Mouse (Mus musculus): ENCODE results near the gene Olfr33. TPM values are rescaled to one million over a fixed set of nuclear protein-coding genes. Genes with fewer than 3 reads are reported as not detected.

The Olfr33 gene
- polyA plus RNA-seq, 1 experiment from 2014 or later = not detected

GRCm38 (mm10) chr7:102665378-102665777 is 53.5 kb downstream of the Olfr33 start:
- Histone ChIP-seq H3K9ac (no peak overlapping the region), H3K4me1 (no peaks in the 10 kb centered on the region), H3K27ac (no peak overlapping the region), H3K36me3 (no peaks in the 10 kb centered on the region), H3K4me3 (no peak overlapping the region), H3K9me3 (no peaks in the 10 kb centered on the region), H3K4me2 (replicated peaks) (no peak overlapping the region), H3K27me3 (no peaks in the 10 kb centered on the region)
- no peak for ATAC-seq (ENCODE audit: low FRiP score, low read depth)
- 30% methylated on average over 2 of the region's 2 CpGs for WGBS

- no peak within 1 kb of the TSS for H3K9ac ChIP-seq
- no peak within 1 kb of the TSS for H3K27ac ChIP-seq
- no peaks in the 10 kb centered on the region for H3K27me3 ChIP-seq
- H3K4me1 ChIP-seq = no peaks in the 10 kb centered on the region
- H3K36me3 ChIP-seq = no peaks in the 10 kb centered on the region
- no peak within 1 kb of the TSS for H3K4me3 ChIP-seq
- H3K9me3 ChIP-seq = no peaks in the 10 kb centered on the region
- ATAC-seq (ENCODE audit: low FRiP score, low read depth) = no peak
- H3K4me2 ChIP-seq (replicated peaks) = no peak within 1 kb of the TSS
- WGBS = 67% methylated on average over 3 of the region's 3 CpGs
These were observed 54.3 kb downstream of the Olfr33 start, which contains the start of gene Olfr556 for GRCm38 (mm10) chr7:102664599-102664998. Gene Olfr556 (plus strand): TSS chr7:102664899.

Other genes starting within 250 kb of the Olfr33 start
- gene Olfr543, start 237.4 kb downstream of the Olfr33 start, polyA plus RNA-seq (2015; fragmentation: Nextera tagmentation; extraction: Ambion mirVana) = 0.45 TPM in 1 of 2 replicates, not detected in the other
- gene Olfr544, start 230.8 kb downstream of the Olfr33 start, polyA plus RNA-seq (2015; fragmentation: Nextera tagmentation; extraction: Ambion mirVana) = 0.11 and 0.13 TPM in 2 replicates
- gene Olfr545, start 219.5 kb downstream of the Olfr33 start, polyA plus RNA-seq (2015; fragmentation: Nextera tagmentation; extraction: Ambion mirVana) = not detected in 2 replicates
- gene Olfr547, start 184.3 kb downstream of the Olfr33 start, polyA plus RNA-seq (2015; fragmentation: Nextera tagmentation; extraction: Ambion mirVana) = not detected in 2 replicates
- not detected in 2 replicates for gene Olfr548-ps1, start 178.2 kb downstream of the Olfr33 start, polyA plus RNA-seq (2015; fragmentation: Nextera tagmentation; extraction: Ambion mirVana)
- not detected in 2 replicates for gene Olfr549, start 169.2 kb downstream of the Olfr33 start, polyA plus RNA-seq (2015; fragmentation: Nextera tagmentation; extraction: Ambion mirVana)
- 0.23 and 0.52 TPM in 2 replicates for gene Trim21, start 153.6 kb downstream of the Olfr33 start, polyA plus RNA-seq (2015; fragmentation: Nextera tagmentation; extraction: Ambion mirVana)
- not detected in 2 replicates for gene Olfr550, start 147.6 kb downstream of the Olfr33 start, polyA plus RNA-seq (2015; fragmentation: Nextera tagmentation; extraction: Ambion mirVana)
- gene Olfr551, start 127.2 kb downstream of the Olfr33 start, polyA plus RNA-seq (2015; fragmentation: Nextera tagmentation; extraction: Ambion mirVana) = not detected in 2 replicates
- not detected in 2 replicates for gene Olfr552, start 121.3 kb downstream of the Olfr33 start, polyA plus RNA-seq (2015; fragmentation: Nextera tagmentation; extraction: Ambion mirVana)
- not detected in 2 replicates for gene Olfr553, start 100.9 kb downstream of the Olfr33 start, polyA plus RNA-seq (2015; fragmentation: Nextera tagmentation; extraction: Ambion mirVana)
- gene Olfr554, start 80.6 kb downstream of the Olfr33 start, polyA plus RNA-seq (2015; fragmentation: Nextera tagmentation; extraction: Ambion mirVana) = not detected in 2 replicates
- gene Olfr555, start 60.2 kb downstream of the Olfr33 start, polyA plus RNA-seq (2015; fragmentation: Nextera tagmentation; extraction: Ambion mirVana) = not detected in 2 replicates
- gene Olfr556, start 54.2 kb downstream of the Olfr33 start, polyA plus RNA-seq (2015; fragmentation: Nextera tagmentation; extraction: Ambion mirVana) = not detected in 2 replicates
- gene Trim68, start 31.7 kb downstream of the Olfr33 start, polyA plus RNA-seq (2015; fragmentation: Nextera tagmentation; extraction: Ambion mirVana) = 17.0 and 19.9 TPM in 2 replicates
- not detected in 2 replicates for gene Olfr557, start 23.2 kb downstream of the Olfr33 start, polyA plus RNA-seq (2015; fragmentation: Nextera tagmentation; extraction: Ambion mirVana)
- 0.10 and 0.17 TPM in 2 replicates for gene Olfr558, start 16.9 kb downstream of the Olfr33 start, polyA plus RNA-seq (2015; fragmentation: Nextera tagmentation; extraction: Ambion mirVana)
- gene Olfr559, start 8.4 kb upstream of the Olfr33 start, polyA plus RNA-seq (2015; fragmentation: Nextera tagmentation; extraction: Ambion mirVana) = not detected in 2 replicates
- gene Olfr560, start 40.3 kb upstream of the Olfr33 start, polyA plus RNA-seq (2015; fragmentation: Nextera tagmentation; extraction: Ambion mirVana) = not detected in 2 replicates
- not detected in 2 replicates for gene Olfr78, start 40.4 kb upstream of the Olfr33 start, polyA plus RNA-seq (2015; fragmentation: Nextera tagmentation; extraction: Ambion mirVana)
- not detected in 2 replicates for gene Olfr561, start 52.2 kb upstream of the Olfr33 start, polyA plus RNA-seq (2015; fragmentation: Nextera tagmentation; extraction: Ambion mirVana)
- gene Olfr564, start 84.4 kb upstream of the Olfr33 start, polyA plus RNA-seq (2015; fragmentation: Nextera tagmentation; extraction: Ambion mirVana) = not detected in 2 replicates
- gene Olfr566, start 139.7 kb upstream of the Olfr33 start, polyA plus RNA-seq (2015; fragmentation: Nextera tagmentation; extraction: Ambion mirVana) = not detected in 2 replicates
- gene Olfr568, start 158.1 kb upstream of the Olfr33 start, polyA plus RNA-seq (2015; fragmentation: Nextera tagmentation; extraction: Ambion mirVana) = not detected in 2 replicates
- not detected in 2 replicates for gene Olfr569, start 171.8 kb upstream of the Olfr33 start, polyA plus RNA-seq (2015; fragmentation: Nextera tagmentation; extraction: Ambion mirVana)
- not detected in 2 replicates for gene Olfr570, start 175.5 kb upstream of the Olfr33 start, polyA plus RNA-seq (2015; fragmentation: Nextera tagmentation; extraction: Ambion mirVana)
- gene Olfr571, start 198.5 kb upstream of the Olfr33 start, polyA plus RNA-seq (2015; fragmentation: Nextera tagmentation; extraction: Ambion mirVana) = not detected in 2 replicates
- gene Olfr572, start 205.3 kb upstream of the Olfr33 start, polyA plus RNA-seq (2015; fragmentation: Nextera tagmentation; extraction: Ambion mirVana) = not detected in 2 replicates
- gene Olfr573-ps1, start 223.5 kb upstream of the Olfr33 start, polyA plus RNA-seq (2015; fragmentation: Nextera tagmentation; extraction: Ambion mirVana) = not detected in 2 replicates
- gene Olfr574, start 229.4 kb upstream of the Olfr33 start, polyA plus RNA-seq (2015; fragmentation: Nextera tagmentation; extraction: Ambion mirVana) = not detected in 2 replicates
- gene Olfr575, start 239.7 kb upstream of the Olfr33 start, polyA plus RNA-seq (2015; fragmentation: Nextera tagmentation; extraction: Ambion mirVana) = not detected in 2 replicates
- not detected in 2 replicates for gene Olfr576, start 243.6 kb upstream of the Olfr33 start, polyA plus RNA-seq (2015; fragmentation: Nextera tagmentation; extraction: Ambion mirVana)